In genomic region chr5:74951375-74951774, GRCm38 (mm10) we compare ENCODE assay signal across 22 mouse cellular contexts.
"Had no signal": no experiment of that assay in that cellular context is flagged by ENCODE, and none has a peak within 500 bp of the region (broad histone marks: within the 10 kb centered on the region; RNA-seq: fewer than 3 reads in every experiment).

No protein-coding gene starts in this region.

- H3K4me3 ChIP-seq: kidney, embryonic 15.5 days; limb, embryonic 10.5 days; limb, embryonic 13.5 days; liver, embryonic 12.5 days; liver, embryonic 15.5 days; lung, embryonic 15.5 days; midbrain, embryonic 13.5 days; neural tube, embryonic 12.5 days; neural tube, embryonic 15.5 days had no signal

- H3K4me1 ChIP-seq: liver, embryonic 12.5 days; liver, embryonic 15.5 days; lung, embryonic 15.5 days; neural tube, embryonic 12.5 days had no signal

- H3K9me3 ChIP-seq: kidney, embryonic 15.5 days; limb, embryonic 10.5 days; limb, embryonic 13.5 days; liver, embryonic 12.5 days; liver, embryonic 15.5 days; lung, embryonic 15.5 days; midbrain, embryonic 13.5 days; neural tube, embryonic 12.5 days; neural tube, embryonic 15.5 days had no signal

- H3K9ac ChIP-seq: kidney, embryonic 15.5 days; limb, embryonic 13.5 days; liver, embryonic 12.5 days; liver, embryonic 15.5 days; lung, embryonic 15.5 days; midbrain, embryonic 13.5 days; neural tube, embryonic 12.5 days; neural tube, embryonic 15.5 days had no signal

- ATAC-seq: liver, embryonic 12.5 days; midbrain, embryonic 13.5 days had no signal

- DNase-seq: kidney, adult 11 months; kidney, adult 8-10 months; kidney, postnatal 10 days; kidney, postnatal 4 days; liver; lung, adult 18-20 months; lung, postnatal 10 days; lung, postnatal 36 days; retina, postnatal 1 day; right cerebral cortex, postnatal 25 days; thymus, adult 18-20 months; thymus, postnatal 14 days; thymus, postnatal 4 days had no signal

- H3K36me3 ChIP-seq: kidney, embryonic 15.5 days; limb, embryonic 10.5 days; limb, embryonic 13.5 days; liver, embryonic 12.5 days; liver, embryonic 15.5 days; lung, embryonic 15.5 days; midbrain, embryonic 13.5 days; neural tube, embryonic 12.5 days; neural tube, embryonic 15.5 days had no signal

- H3K4me2 ChIP-seq: kidney, embryonic 15.5 days; limb, embryonic 13.5 days; liver, embryonic 12.5 days; liver, embryonic 15.5 days; lung, embryonic 15.5 days; midbrain, embryonic 13.5 days; neural tube, embryonic 12.5 days; neural tube, embryonic 15.5 days had no signal

- H3K27ac ChIP-seq: kidney, embryonic 15.5 days; limb, embryonic 10.5 days; limb, embryonic 13.5 days; liver, embryonic 12.5 days; liver, embryonic 15.5 days; lung, embryonic 15.5 days; midbrain, embryonic 13.5 days; neural tube, embryonic 12.5 days; neural tube, embryonic 15.5 days had no signal
